Mouse (Mus musculus) gastrocnemius, adult 8-10 months (tissue): ENCODE measurements at regions not wholly inside any gene's neighbourhood (a gene's known extent, or its start where the extent isn't known, plus 50 kb on each side); places are given as distances from the start of the nearest gene placed in this dataset. TPM values are rescaled to one million over a fixed set of nuclear protein-coding genes. Genes with fewer than 3 reads are reported as not detected.

ENCODE experiments used
- microRNA-seq: library from miRNA; unstranded; fragments of <30 nt; microRNA quantifications from one replicate; pipeline ENCODE4 v1.2.0, GENCODE M21; 2022

Small RNA genes in the stretch of these regions (microRNA-seq; reads per million reads assigned to microRNA genes)
- not detected for gene Gm22696
